18 mouse cellular contexts compared by ENCODE assay signal in the genomic region with DNA sequence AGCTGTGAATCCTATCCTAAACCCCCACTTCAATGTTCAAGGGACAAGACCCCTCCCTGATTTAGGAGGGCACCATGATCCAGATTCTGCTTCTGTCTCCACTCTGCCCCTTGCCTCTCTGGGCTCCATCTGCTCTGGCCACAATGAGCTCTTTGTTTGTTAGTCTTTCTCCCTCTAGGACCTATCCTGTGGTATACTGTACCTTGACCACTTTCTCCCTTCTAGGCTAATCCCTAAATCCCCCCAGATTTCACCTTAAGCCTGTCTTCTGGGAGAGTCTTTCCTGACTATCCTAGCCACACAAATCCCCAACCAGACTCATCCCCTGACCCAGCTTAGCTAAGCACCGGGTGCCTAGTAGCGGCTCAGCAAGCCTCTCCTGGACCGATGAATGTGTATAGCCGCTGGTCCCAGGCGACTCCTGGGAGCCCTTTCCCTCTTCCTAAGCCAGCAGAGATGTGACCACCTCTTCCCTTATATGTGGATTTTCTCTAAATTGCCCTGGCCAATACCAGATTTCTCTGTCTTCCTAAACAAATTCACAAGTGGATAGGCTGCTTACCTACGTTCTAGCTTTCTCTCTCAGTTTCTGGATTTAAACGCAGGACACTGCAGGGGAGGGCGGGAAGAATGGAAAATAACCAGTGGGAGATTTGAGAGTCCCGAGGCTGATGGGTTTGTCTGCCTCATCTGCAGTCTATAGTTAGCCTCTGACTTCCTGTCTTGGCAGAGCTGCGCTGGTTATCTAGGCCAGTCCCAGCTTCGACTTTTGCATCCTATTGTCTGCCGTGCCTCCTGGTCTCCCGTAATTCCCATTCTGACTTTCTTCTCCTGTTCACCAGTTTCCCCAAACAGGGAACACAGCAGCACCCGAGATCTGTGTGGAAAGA. TPM values are rescaled to one million over a fixed set of nuclear protein-coding genes. Genes with fewer than 3 reads are reported as not detected.
DNase-seq lines count a peak whose midpoint lies in the region; ATAC-seq and TF ChIP-seq lines count a peak whose summit lies in the region.
"Had no signal": no experiment of that assay in that cellular context is flagged by ENCODE, and none has a peak within 500 bp of the region (broad histone marks: within the 10 kb centered on the region; RNA-seq: fewer than 3 reads in every experiment).

No protein-coding gene starts in this region.

- peak; percentile 9 for DNase-seq in lung, embryonic 14.5 days
- DNase-seq in lung, postnatal 4 days, result no peak
- peak; percentile 84 for DNase-seq in cerebellum, adult 9-11 months
- no peak for DNase-seq in heart, embryonic 10.5 days (ENCODE audit: low spot score)
- DNase-seq in retina, embryonic 14.5 days (ENCODE audit: low spot score), result peak; percentile 29
- DNase-seq in urinary bladder, adult 2 months (ENCODE audit: low spot score), result no peak
- no peak for DNase-seq in layer of hippocampus, postnatal 14 days (ENCODE audit: low spot score in 2 of 2)
- DNase-seq: kidney, adult 9 months; layer of hippocampus, adult 9-11 months; lung, postnatal 10 days; thymus, postnatal 4 days had no signal

- H3K27ac ChIP-seq in lung, embryonic 14.5 days (ENCODE audit: low read depth), result no peak overlapping the region
- H3K27ac ChIP-seq in heart, embryonic 10.5 days, result peak overlapping the region; percentile 17; the same call in 1 of the 2 replicates
- H3K27ac ChIP-seq in intestine, postnatal 0 days (ENCODE audit: low read depth, low read length), result no peak overlapping the region
- H3K27ac ChIP-seq: midbrain, embryonic 12.5 days; stomach, postnatal 0 days had no signal

- H3K4me2 ChIP-seq in lung, embryonic 14.5 days, result no peak overlapping the region
- no peak overlapping the region for H3K4me2 ChIP-seq in intestine, postnatal 0 days (replicated peaks; ENCODE audit: low read depth)
- H3K4me2 ChIP-seq: liver, embryonic 11.5 days; midbrain, embryonic 12.5 days had no signal

- WGBS in lung, embryonic 14.5 days, result 52% methylated on average over 14 of the region's 14 CpGs
- WGBS in heart, embryonic 10.5 days, result 40% methylated on average over 14 of the region's 14 CpGs
- 66% methylated on average over 14 of the region's 14 CpGs for WGBS in intestine, postnatal 0 days

- no peak overlapping the region for H3K4me3 ChIP-seq in lung, embryonic 14.5 days (ENCODE audit: low read depth, low read length)
- H3K4me3 ChIP-seq in heart, embryonic 10.5 days, result no peak overlapping the region
- no peak overlapping the region for H3K4me3 ChIP-seq in intestine, postnatal 0 days (ENCODE audit: low read depth, low read length)
- H3K4me3 ChIP-seq: erythroblast, embryonic 14.5 days; midbrain, embryonic 12.5 days had no signal

- no peak for TF ChIP-seq CTCF in lung, embryonic 14.5 days (IDR thresholded peaks at IDR 0.05; ENCODE audit: low read depth)
- no peak for TF ChIP-seq CTCF in intestine, postnatal 0 days (IDR thresholded peaks at IDR 0.05; ENCODE audit: low read depth)

- H3K4me1 ChIP-seq in lung, embryonic 14.5 days (ENCODE audit: insufficient read depth), result no peaks in the 10 kb centered on the region
- peaks cover 15% of the 10 kb centered on the region for H3K4me1 ChIP-seq in heart, embryonic 10.5 days
- no peaks in the 10 kb centered on the region for H3K4me1 ChIP-seq in intestine, postnatal 0 days (replicated peaks; ENCODE audit: control insufficient read depth, insufficient read depth, low read length)
- H3K4me1 ChIP-seq: midbrain, embryonic 12.5 days had no signal

- no peak for ATAC-seq in lung, embryonic 14.5 days (ENCODE audit: insufficient read depth)
- no peak for ATAC-seq in intestine, postnatal 0 days
- ATAC-seq: hindbrain, embryonic 16.5 days had no signal

- no peaks in the 10 kb centered on the region for H3K9me3 ChIP-seq in lung, embryonic 14.5 days (ENCODE audit: low read depth, low read length)
- H3K9me3 ChIP-seq in heart, embryonic 10.5 days, result no peaks in the 10 kb centered on the region
- no peaks in the 10 kb centered on the region for H3K9me3 ChIP-seq in intestine, postnatal 0 days (ENCODE audit: control insufficient read depth)
- H3K9me3 ChIP-seq: midbrain, embryonic 12.5 days had no signal

- H3K9ac ChIP-seq in lung, embryonic 14.5 days, result no peak overlapping the region
- no peak overlapping the region for H3K9ac ChIP-seq in intestine, postnatal 0 days (ENCODE audit: low read depth, low read length)
- H3K9ac ChIP-seq: midbrain, embryonic 12.5 days had no signal

- H3K36me3 ChIP-seq in lung, embryonic 14.5 days (ENCODE audit: insufficient read depth), result no peaks in the 10 kb centered on the region
- no peaks in the 10 kb centered on the region for H3K36me3 ChIP-seq in heart, embryonic 10.5 days
- no peaks in the 10 kb centered on the region for H3K36me3 ChIP-seq in intestine, postnatal 0 days (ENCODE audit: control insufficient read depth, insufficient read depth)
- H3K36me3 ChIP-seq: midbrain, embryonic 12.5 days had no signal

- H3K27me3 ChIP-seq in lung, embryonic 14.5 days (ENCODE audit: insufficient read depth, low read length), result no peaks in the 10 kb centered on the region
- H3K27me3 ChIP-seq in heart, embryonic 10.5 days (ENCODE audit: insufficient read depth, poor library complexity, severe bottlenecking), result no peaks in the 10 kb centered on the region
- H3K27me3 ChIP-seq in intestine, postnatal 0 days (replicated peaks; ENCODE audit: control insufficient read depth, insufficient read depth, low read length), result no peaks in the 10 kb centered on the region
- H3K27me3 ChIP-seq: midbrain, embryonic 12.5 days had no signal

RNA-seq across cellular contexts. Expression of gene Chil1, which starts 14.3 kb away (rescaled TPM):
- polyA plus RNA-seq in lung, embryonic 14.5 days (2014; fragmentation: Nextera tagmentation; extraction: Ambion mirVana), result 0.54 TPM in 1 of 2 replicates, not detected in the other
- 0.87 and 1.1 TPM in 2 replicates for polyA plus RNA-seq in heart, embryonic 10.5 days (2016; fragmentation: Nextera tagmentation; extraction: Ambion mirVana)
- 0.10 and 0.44 TPM in 2 replicates for polyA plus RNA-seq in urinary bladder, adult 2 months (2012; rRNA removed)
- 1 to 10 TPM; 8.0 to 8.5 TPM for total RNA-seq in layer of hippocampus, postnatal 14 days (2021)
- 0.50 and 0.99 TPM in 2 replicates for polyA plus RNA-seq in intestine, postnatal 0 days (2015; fragmentation: Nextera tagmentation; extraction: Ambion mirVana)
- polyA plus RNA-seq: erythroblast, embryonic 14.5 days had no signal

RNA-seq across cellular contexts. Expression of gene Mybph, which starts 25.6 kb away (rescaled TPM):
- not detected in 2 replicates for polyA plus RNA-seq in lung, embryonic 14.5 days (2014; fragmentation: Nextera tagmentation; extraction: Ambion mirVana)
- polyA plus RNA-seq in heart, embryonic 10.5 days (2016; fragmentation: Nextera tagmentation; extraction: Ambion mirVana), result 0.33 and 0.43 TPM in 2 replicates
- 0.09 TPM in 1 of 2 replicates, not detected in the other for polyA plus RNA-seq in urinary bladder, adult 2 months (2012; rRNA removed)
- under 1 TPM in 1 of 2 experiments, not detected in 1; 0.18 TPM for total RNA-seq in layer of hippocampus, postnatal 14 days (2021)
- polyA plus RNA-seq in intestine, postnatal 0 days (2015; fragmentation: Nextera tagmentation; extraction: Ambion mirVana), result 0.13 TPM in 1 of 2 replicates, not detected in the other
- total RNA-seq: granulocyte monocyte progenitor cell, adult 5-6 weeks had no signal
- polyA plus RNA-seq: erythroblast, embryonic 14.5 days; midbrain, embryonic 12.5 days had no signal

RNA-seq across cellular contexts. Expression of gene Chit1, which starts 56.6 kb away (rescaled TPM):
- polyA plus RNA-seq in lung, embryonic 14.5 days (2014; fragmentation: Nextera tagmentation; extraction: Ambion mirVana), result not detected in 2 replicates
- polyA plus RNA-seq in heart, embryonic 10.5 days (2016; fragmentation: Nextera tagmentation; extraction: Ambion mirVana), result 1.1 and 2.0 TPM in 2 replicates
- polyA plus RNA-seq in urinary bladder, adult 2 months (2012; rRNA removed), result 0.04 TPM in 1 of 2 replicates, not detected in the other
- under 1 TPM in 1 of 2 experiments, not detected in 1; 0.39 TPM for total RNA-seq in layer of hippocampus, postnatal 14 days (2021)
- 0.25 TPM in 1 of 2 replicates, not detected in the other for polyA plus RNA-seq in intestine, postnatal 0 days (2015; fragmentation: Nextera tagmentation; extraction: Ambion mirVana)
- polyA plus RNA-seq: erythroblast, embryonic 14.5 days; liver, embryonic 11.5 days; midbrain, embryonic 12.5 days had no signal

Comparison
In these comparisons a context has a peak if more than half of its experiments do, and no peak if none do; other contexts are left out.
1. DNase-seq: peak in lung, embryonic 14.5 days (single experiment), cerebellum, adult 9-11 months (single experiment) and retina, embryonic 14.5 days (single experiment); none in lung, postnatal 4 days (0 of 2), heart, embryonic 10.5 days (single experiment), urinary bladder, adult 2 months (single experiment) and layer of hippocampus, postnatal 14 days (0 of 2).